Mouse (Mus musculus): ENCODE data around the gene Zbtb25.

The Zbtb25 gene

DNA sequence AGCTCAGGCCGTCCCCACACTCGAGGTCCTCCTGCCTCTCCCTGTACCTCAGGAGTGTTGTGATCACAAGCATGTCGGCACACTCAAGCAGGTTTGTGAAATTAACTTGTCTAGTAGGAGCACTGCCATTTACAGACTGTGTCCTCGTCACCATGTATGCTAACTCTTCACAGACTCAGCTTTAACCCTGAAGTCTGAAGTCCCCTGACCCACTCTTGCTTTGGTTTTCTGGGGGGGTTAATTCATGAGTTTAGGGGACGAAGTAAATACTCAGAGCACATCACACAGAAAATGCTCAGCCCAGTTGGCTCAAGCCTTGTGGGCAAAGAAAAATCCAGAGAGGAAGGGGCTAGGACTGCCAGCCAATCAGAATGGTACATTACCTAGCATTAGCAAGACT is 33.8 kb downstream of the Zbtb25 start:
- DNase-seq, result peak; percentile 80

- DNase-seq, result peak; percentile 8
These were observed 35.7 kb downstream of the Zbtb25 start for GRCm38 (mm10) chr12:76333688-76334087.

GRCm38 (mm10) chr12:76328567-76329354 is 40.6 kb downstream of the Zbtb25 start:
- peak; percentile 66 for DNase-seq

- DNase-seq, result peak; percentile 64
These were observed 42.8 kb downstream of the Zbtb25 start for GRCm38 (mm10) chr12:76326437-76327220.

- DNase-seq, result peak; percentile 97
These were observed 44.5 kb downstream of the Zbtb25 start, which contains the start of gene Akap5 for GRCm38 (mm10) chr12:76324679-76325431. Gene Akap5 (plus strand): TSS chr12:76324891.

- DNase-seq, result peak; percentile 92
These were observed 50.9 kb downstream of the Zbtb25 start for GRCm38 (mm10) chr12:76318282-76319212.

DNA sequence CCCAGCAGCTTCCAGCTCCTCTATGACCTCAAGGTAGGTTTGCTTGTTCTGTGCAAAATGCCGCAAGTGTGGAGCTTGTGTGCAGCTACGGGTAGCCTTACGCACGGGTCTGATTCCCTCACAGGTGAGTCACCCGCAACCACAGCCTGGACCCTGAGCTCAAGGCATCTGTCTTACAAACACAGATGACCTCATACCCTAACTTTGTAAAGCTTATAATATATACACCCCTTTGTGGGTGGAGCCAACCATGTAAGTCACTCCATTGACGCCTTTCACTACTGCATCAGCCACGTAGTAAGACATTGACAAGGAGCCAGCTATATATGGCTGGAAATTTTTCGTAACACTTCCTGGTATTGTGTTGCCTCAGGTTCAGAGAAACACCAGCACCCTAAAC is 57.5 kb downstream of the Zbtb25 start:
- DNase-seq, result peak; percentile 87

DNA sequence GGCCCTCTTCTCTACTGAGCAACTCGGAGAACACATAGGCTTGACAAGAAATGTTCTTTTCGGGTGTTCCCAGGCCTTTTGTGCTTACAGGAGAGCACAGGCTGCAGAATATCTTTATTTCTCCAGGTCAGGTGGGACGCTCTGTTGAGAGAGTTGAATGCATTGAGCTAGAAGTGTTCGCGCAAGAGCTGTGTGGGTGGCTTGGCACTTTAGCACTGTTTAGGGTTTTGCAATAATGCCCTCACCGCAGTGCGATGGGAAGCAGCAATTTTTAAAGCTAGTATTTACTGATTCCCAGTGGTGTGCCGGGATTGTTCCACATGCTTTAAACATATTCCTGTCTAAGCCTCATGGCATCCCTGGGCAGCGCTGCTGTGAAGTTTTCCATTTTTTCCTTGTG is 58.2 kb downstream of the Zbtb25 start:
- no peak for DNase-seq

DNA sequence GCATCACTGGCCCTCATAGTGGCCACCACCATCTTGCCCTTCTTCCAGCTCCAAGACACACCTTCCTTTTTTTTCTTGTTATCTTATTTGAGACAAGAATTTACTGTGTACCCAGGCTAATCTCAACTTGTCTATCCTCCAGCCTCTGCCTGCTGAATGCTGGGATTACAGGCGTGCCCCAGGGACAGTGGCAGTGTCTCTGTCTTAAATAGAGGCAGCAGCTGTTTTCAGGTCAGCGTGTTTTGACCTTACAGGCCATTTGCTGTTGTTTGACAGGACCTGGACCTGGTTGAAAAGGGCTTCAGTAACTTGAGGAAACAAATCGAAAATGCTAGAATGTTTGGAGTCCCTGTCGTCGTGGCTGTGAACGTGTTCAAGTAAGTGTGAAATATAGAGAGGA is 58.8 kb downstream of the Zbtb25 start:
- peak; percentile 80 for DNase-seq

DNA sequence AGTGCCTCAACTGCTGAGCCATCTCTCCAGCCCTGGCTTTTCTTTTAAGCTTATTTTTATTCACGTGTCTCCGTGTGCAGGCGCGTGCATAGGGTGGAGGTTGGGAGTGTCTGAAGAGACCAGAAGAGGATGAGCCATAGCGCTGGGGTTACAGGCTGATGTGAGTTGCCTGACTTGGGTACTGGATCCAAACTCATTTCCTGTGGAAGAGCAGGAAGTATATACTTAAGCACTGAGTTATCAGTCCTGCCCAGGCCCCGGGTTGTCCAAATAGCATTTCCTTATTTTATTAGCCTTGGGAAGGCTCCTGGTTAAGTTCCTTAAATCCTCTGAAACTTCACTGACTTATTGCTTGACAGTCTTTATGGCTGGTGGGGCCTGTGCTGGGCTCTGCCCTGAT is 59.4 kb downstream of the Zbtb25 start:
- peak; percentile 94 for DNase-seq

GRCm38 (mm10) chr12:76308436-76308835 is 61.0 kb downstream of the Zbtb25 start:
- peak; percentile 85 for DNase-seq

GRCm38 (mm10) chr12:76307964-76308363 is 61.4 kb downstream of the Zbtb25 start:
- peak; percentile 98 for DNase-seq

GRCm38 (mm10) chr12:76306852-76307561 is 62.4 kb downstream of the Zbtb25 start:
- peak; percentile 96 for DNase-seq

DNA sequence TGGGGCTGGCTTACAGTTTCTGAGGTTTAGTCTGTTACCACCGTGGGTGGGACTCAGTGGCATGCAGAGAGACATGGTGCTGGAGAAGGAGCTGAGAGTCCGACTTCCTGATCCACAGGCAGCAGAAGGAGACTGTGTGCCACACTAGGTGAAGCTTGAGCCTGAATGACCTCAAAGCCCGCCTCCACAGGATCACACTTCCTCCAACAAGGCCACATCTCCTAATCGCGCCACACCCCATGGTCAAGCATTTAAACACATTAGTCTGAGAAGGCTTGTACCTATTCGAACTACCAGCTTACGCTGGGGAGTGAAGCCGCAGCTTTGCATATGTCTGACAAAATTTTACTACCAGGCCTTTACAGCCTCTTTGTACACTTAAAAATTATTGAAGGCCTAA is 64.3 kb downstream of the Zbtb25 start:
- no peak for DNase-seq

GRCm38 (mm10) chr12:76304199-76304598 is 65.2 kb downstream of the Zbtb25 start:
- DNase-seq, result no peak

GRCm38 (mm10) chr12:76303474-76303873 is 65.9 kb downstream of the Zbtb25 start:
- no peak for DNase-seq

- DNase-seq, result no peak
These were observed 69.0 kb downstream of the Zbtb25 start for GRCm38 (mm10) chr12:76300367-76300766.

DNA sequence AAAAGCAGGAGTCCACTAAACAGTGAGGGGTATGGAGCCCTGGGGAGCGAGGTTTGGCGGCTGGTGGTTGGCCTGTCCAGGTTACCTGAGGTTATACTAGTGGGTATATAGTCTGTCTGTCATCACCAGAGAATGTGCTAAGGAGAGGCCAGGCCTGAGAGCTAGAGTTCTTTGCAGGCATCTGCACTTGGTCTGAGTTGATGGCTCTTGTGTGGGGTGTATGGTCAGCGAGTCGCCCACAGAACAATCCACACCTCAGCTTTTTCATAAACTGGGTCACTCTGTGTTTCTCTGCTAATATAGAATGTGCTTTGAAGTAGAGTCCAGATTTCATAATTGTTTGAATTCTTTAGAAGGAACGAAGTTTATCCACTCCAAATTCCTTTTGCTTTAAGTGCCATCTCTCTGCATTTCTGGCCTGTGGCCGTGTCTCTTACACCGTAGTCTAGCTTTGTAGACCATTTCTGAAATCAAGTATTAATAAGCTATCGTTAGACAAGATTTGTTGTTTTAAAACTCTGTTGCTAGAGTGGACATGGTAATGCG is 70.0 kb downstream of the Zbtb25 start:
- no peak for DNase-seq

DNA sequence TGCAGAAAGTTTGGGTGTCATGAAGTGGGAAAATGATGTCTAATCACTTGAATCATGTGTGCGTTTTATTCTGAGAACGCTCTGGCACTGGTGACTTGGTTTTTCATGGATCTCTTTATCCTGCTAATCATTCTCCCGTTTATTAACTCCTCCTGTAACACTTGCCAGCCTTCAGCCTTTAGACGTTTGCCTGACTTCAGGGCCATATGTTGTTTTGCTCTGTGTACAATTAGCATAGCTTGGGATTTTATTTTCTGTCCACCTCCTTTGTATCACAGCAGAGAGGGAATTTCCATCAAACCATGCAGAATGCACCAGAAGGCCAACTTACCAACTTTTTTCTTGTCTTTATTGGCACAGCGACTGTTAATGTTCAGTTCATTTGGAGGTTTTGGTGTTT is 71.6 kb downstream of the Zbtb25 start:
- DNase-seq, result no peak

Data from heart, adult 11 months (tissue).